ENCODE assay signal across 10 mouse cellular contexts in genomic region chr3:121650052-121650671, GRCm38 (mm10). TPM values are rescaled to one million over a fixed set of nuclear protein-coding genes. Genes with fewer than 3 reads are reported as not detected.
A peak's percentile ranks its signal among the peaks of the same experiment; 100 is the strongest.
DNase-seq lines count a peak whose midpoint lies in the region; ATAC-seq and TF ChIP-seq lines count a peak whose summit lies in the region.
"Had no signal": no experiment of that assay in that cellular context is flagged by ENCODE, and none has a peak within 500 bp of the region (broad histone marks: within the 10 kb centered on the region; RNA-seq: fewer than 3 reads in every experiment).

No protein-coding gene starts in this region.

- peak; percentile 69 for TF ChIP-seq EP300 in lung, postnatal 0 days (IDR thresholded peaks at IDR 0.05)

- H3K9me3 ChIP-seq in lung, postnatal 0 days (ENCODE audit: low read length) = no peaks in the 10 kb centered on the region
- H3K9me3 ChIP-seq in hindbrain, embryonic 16.5 days (ENCODE audit: control insufficient read depth, low read length) = no peaks in the 10 kb centered on the region

- H3K9ac ChIP-seq in lung, postnatal 0 days (replicated peaks; ENCODE audit: low read depth) = no peak overlapping the region
- no peak overlapping the region for H3K9ac ChIP-seq in hindbrain, embryonic 16.5 days (ENCODE audit: low read depth, low read length)

- no peak overlapping the region for H3K4me2 ChIP-seq in lung, postnatal 0 days (replicated peaks; ENCODE audit: low read depth, low read length)
- no peak overlapping the region for H3K4me2 ChIP-seq in hindbrain, embryonic 16.5 days (ENCODE audit: low read length)

- intact Hi-C loops in heart, postnatal 10 days (cut with DNase I) = no loop called here

- H3K4me3 ChIP-seq in lung, postnatal 0 days (ENCODE audit: low read depth, low read length) = no peak overlapping the region
- H3K4me3 ChIP-seq in hindbrain, embryonic 16.5 days (ENCODE audit: low read length) = no peak overlapping the region

- peak; percentile 8 to 19 for DNase-seq in cerebellum, adult 18-20 months
- no peak for DNase-seq in cerebellum, adult 8-10 months
- DNase-seq in NIH3T3 (ENCODE audit: low read depth) = peak; percentile 89
- peak; percentile 53 to 61 for DNase-seq in heart, postnatal 10 days
- DNase-seq in lung, postnatal 0 days (ENCODE audit: low spot score) = peak; percentile 88
- DNase-seq in thymus, postnatal 36 days = no peak
- DNase-seq in left cerebral cortex, adult 11 months (ENCODE audit: low spot score) = no peak

- no peaks in the 10 kb centered on the region for H3K36me3 ChIP-seq in lung, postnatal 0 days (ENCODE audit: insufficient read depth, low read length)
- H3K36me3 ChIP-seq in hindbrain, embryonic 16.5 days (ENCODE audit: control insufficient read depth, insufficient read depth, low read length) = no peaks in the 10 kb centered on the region

- 19% methylated on average over 10 of the region's 10 CpGs for WGBS in lung, postnatal 0 days
- WGBS in hindbrain, embryonic 16.5 days = 71% methylated on average over 10 of the region's 10 CpGs

- TF ChIP-seq CTCF in lung, postnatal 0 days (IDR thresholded peaks at IDR 0.05) = no peak

- ATAC-seq in lung, postnatal 0 days = peak; percentile 21
- ATAC-seq in hindbrain, embryonic 16.5 days = no peak

- H3K27me3 ChIP-seq in lung, postnatal 0 days (replicated peaks; ENCODE audit: insufficient read depth, low read length) = no peaks in the 10 kb centered on the region
- no peaks in the 10 kb centered on the region for H3K27me3 ChIP-seq in hindbrain, embryonic 16.5 days (replicated peaks; ENCODE audit: control insufficient read depth, insufficient read depth, low read length)

- peak overlapping the region; percentile 57 for H3K27ac ChIP-seq in lung, postnatal 0 days (ENCODE audit: low read length)
- no peak overlapping the region for H3K27ac ChIP-seq in hindbrain, embryonic 16.5 days (ENCODE audit: low read depth, low read length)

- peaks cover 8% of the 10 kb centered on the region; the same call in 1 of the 2 replicates for H3K4me1 ChIP-seq in lung, postnatal 0 days (ENCODE audit: insufficient read depth, low read depth, low read length)
- no peaks in the 10 kb centered on the region for H3K4me1 ChIP-seq in hindbrain, embryonic 16.5 days (ENCODE audit: control insufficient read depth, insufficient read depth, low read depth, low read length)

RNA-seq across cellular contexts. Expression of gene 4930432M17Rik, which starts 20.4 kb away (rescaled TPM):
- total RNA-seq in heart, postnatal 10 days (2021) = not detected
- polyA plus RNA-seq in lung, postnatal 0 days (2015; fragmentation: Nextera tagmentation; extraction: Ambion mirVana) = not detected in 2 replicates
- not detected in 2 replicates for polyA plus RNA-seq in hindbrain, embryonic 16.5 days (2015; fragmentation: Nextera tagmentation; extraction: Ambion mirVana)
- total RNA-seq: layer of hippocampus, adult 18-20 months had no signal
- polyA plus RNA-seq: neural tube, embryonic 11.5 days had no signal

Comparison
In these comparisons a context has a peak if more than half of its experiments do, and no peak if none do; other contexts are left out.
1. DNase-seq: peak in cerebellum, adult 18-20 months (2 of 2), NIH3T3 (single experiment), heart, postnatal 10 days (2 of 2) and lung, postnatal 0 days (single experiment); none in cerebellum, adult 8-10 months (single experiment), thymus, postnatal 36 days (0 of 2) and left cerebral cortex, adult 11 months (single experiment).